Mouse (Mus musculus) midbrain, embryonic 15.5 days (tissue): Measurements from ENCODE around the gene Ankzf1. TPM values are rescaled to one million over a fixed set of nuclear protein-coding genes. Genes with fewer than 3 reads are reported as not detected.

ENCODE experiments used
- ATAC-seq: fragments of 200-750 bp; cut with Nextera tagmentation; replicated peaks from 2 replicates; pipeline ENCODE4 v1.8.0; 2017; ENCODE audit warnings: moderate TSS enrichment
- H3K27ac ChIP-seq: fragments of 300-500 bp; sonication (generic); 2 replicates; pipeline ENCODE4 v1.5.1; 2015; ENCODE audit warnings: mild to moderate bottlenecking, inconsistent platforms
- H3K27me3 ChIP-seq: fragments of 300-500 bp; sonication (generic); replicated peaks from 2 replicates; pipeline ENCODE4 v1.6.1; 2015; ENCODE audit warnings: inconsistent platforms
- H3K36me3 ChIP-seq: fragments of 300-500 bp; sonication (generic); replicated peaks from 2 replicates; pipeline ENCODE4 v1.6.1; 2015; ENCODE audit warnings: inconsistent platforms
- H3K4me1 ChIP-seq: fragments of 300-500 bp; sonication (generic); 2 replicates; pipeline ENCODE4 v1.6.1; 2015; ENCODE audit warnings: inconsistent platforms
- H3K4me2 ChIP-seq: fragments of 300-500 bp; sonication (generic); 2 replicates; pipeline ENCODE4 v1.6.1; 2015; ENCODE audit warnings: inconsistent platforms, mild to moderate bottlenecking, moderate library complexity
- H3K4me3 ChIP-seq: fragments of 300-500 bp; sonication (generic); 2 replicates; pipeline ENCODE4 v1.5.1; 2015; ENCODE audit warnings: mild to moderate bottlenecking, inconsistent platforms
- H3K9ac ChIP-seq: fragments of 300-500 bp; sonication (generic); 2 replicates; pipeline ENCODE4 v1.6.1; 2015; ENCODE audit warnings: mild to moderate bottlenecking, inconsistent platforms
- H3K9me3 ChIP-seq: fragments of 300-500 bp; sonication (generic); 2 replicates; pipeline ENCODE4 v1.6.1; 2016; ENCODE audit warnings: inconsistent platforms
- WGBS: fragments of 180-500 bp; shearing (Covaris S2); methylation state at CpG from one replicate; pipeline ENCODE4 v1.1.7; 2015; ENCODE audit warnings: mixed read lengths; 5-methylcytosine and 5-hydroxymethylcytosine counted together
- polyA plus RNA-seq: library from polyadenylated mRNA; unstranded; fragments of >200 nt; fragmentation: Nextera tagmentation; extraction: Ambion mirVana; gene quantifications from 2 replicates; pipeline ENCODE4 v1.2.1, GENCODE M21; 2015

The Ankzf1 gene
- polyA plus RNA-seq, 1 experiment from 2014 or later, result 27.7 TPM

DNA sequence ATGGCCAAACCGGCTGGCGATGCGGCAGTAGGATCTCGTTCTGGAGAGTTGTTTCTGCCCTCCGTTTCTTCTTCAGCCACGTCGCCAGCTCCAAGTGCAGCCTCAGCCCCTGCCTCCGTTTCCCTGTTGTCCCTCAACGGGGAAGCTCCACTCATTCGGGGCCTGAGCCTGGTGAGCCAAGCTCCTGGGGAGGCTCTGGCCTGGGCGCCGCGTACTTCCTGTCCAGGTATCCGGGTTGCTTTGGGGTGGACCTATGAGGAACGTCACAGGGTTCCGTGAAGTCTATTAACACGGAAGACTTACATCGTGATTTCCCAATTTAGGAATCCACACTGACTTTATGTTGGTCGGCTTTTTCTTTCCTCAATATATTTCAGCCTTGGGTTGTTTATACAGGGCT, 501 bp downstream of the Ankzf1 start:
- under 1% methylated on average over 19 of the region's 19 CpGs for WGBS
- ATAC-seq, result peak; percentile 32

GRCm38 (mm10) chr1:75201236-75201635, 9.3 kb downstream of the Ankzf1 start:
- Histone ChIP-seq H3K4me3 (no peak overlapping the region), H3K4me2 (no peak overlapping the region), H3K4me1 (no peaks in the 10 kb centered on the region), H3K36me3 (peaks cover 26% of the 10 kb centered on the region; the same call in 1 of the 2 replicates), H3K27me3 (no peaks in the 10 kb centered on the region), H3K27ac (no peak overlapping the region), H3K9me3 (no peaks in the 10 kb centered on the region), H3K9ac (no peak overlapping the region)
- 88% methylated on average over 1 of the region's 1 CpGs for WGBS
- ATAC-seq, result no peak

More for the DNA sequence above, 501 bp downstream of the Ankzf1 start:
- Histone ChIP-seq H3K9ac (peak overlapping the region; percentile 55), H3K4me2 (peak overlapping the region; percentile 75), H3K27me3 (no peaks in the 10 kb centered on the region), H3K9me3 (no peaks in the 10 kb centered on the region), H3K4me1 (peaks cover 27% of the 10 kb centered on the region), H3K27ac (peak overlapping the region; percentile 95), H3K4me3 (peak overlapping the region; percentile 69), H3K36me3 (peaks cover 9% of the 10 kb centered on the region)

DNA sequence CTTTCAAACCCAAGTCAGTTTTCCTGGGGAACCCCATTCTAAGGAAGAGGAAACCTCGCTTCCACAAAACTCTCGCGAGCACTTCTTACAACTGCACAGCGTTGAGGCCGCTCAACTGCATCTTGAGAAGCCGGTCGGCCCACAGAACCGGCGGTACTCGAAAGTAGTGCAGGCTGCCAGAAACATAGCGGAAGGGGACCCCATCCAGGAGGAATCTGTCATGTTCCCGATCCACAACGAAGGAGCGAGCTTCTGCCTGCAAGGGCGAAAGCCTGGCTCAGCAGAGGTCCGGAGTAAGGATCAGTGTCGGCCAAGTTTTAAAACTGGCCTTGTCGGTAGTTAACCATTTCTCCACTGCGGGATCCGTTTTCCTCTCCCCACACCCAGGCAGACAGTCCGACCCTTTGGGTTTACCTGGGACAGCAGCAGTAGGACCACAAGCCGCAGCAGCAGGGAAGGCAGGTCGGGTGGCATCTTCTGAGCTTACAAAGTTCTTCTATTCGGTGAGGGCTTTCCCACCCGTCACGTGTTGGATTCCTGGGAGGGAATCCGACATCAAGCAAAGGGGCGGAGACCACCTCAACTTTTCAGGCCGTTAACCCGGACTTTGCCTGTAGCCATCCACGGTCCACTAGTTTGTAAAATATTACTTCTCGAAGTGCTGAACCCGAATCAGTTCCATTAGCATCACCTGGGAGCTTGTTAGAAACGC, 17.2 kb downstream of the Ankzf1 start:
- WGBS, result 14% methylated on average over 34 of the region's 34 CpGs
- Histone ChIP-seq H3K9me3 (no peaks in the 10 kb centered on the region), H3K4me1 (peaks cover 38% of the 10 kb centered on the region), H3K27me3 (no peaks in the 10 kb centered on the region), H3K9ac (peak overlapping the region; percentile 35), H3K4me2 (peak overlapping the region; percentile 82), H3K4me3 (peak overlapping the region; percentile 20), H3K36me3 (0 out of 2 replicates have a peak, but pooled peaks cover 11% of the 10 kb centered on the region), H3K27ac (no peak overlapping the region)
- no peak for ATAC-seq

- peaks cover 38% of the 10 kb centered on the region for H3K4me1 ChIP-seq
Observed at GRCm38 (mm10) chr1:75210136-75211087, 18.5 kb downstream of the Ankzf1 start, which contains the start of the genes Glb1l and Stk16. Glb1l (minus strand) TSS chr1:75210813. Stk16 (plus strand) TSS chr1:75210838.

GRCm38 (mm10) chr1:75211141-75211708, 19.3 kb downstream of the Ankzf1 start:
- Histone ChIP-seq H3K27ac (peak overlapping the region; percentile 60; the same call in 1 of the 2 replicates), H3K9me3 (no peaks in the 10 kb centered on the region), H3K4me1 (peaks cover 38% of the 10 kb centered on the region), H3K36me3 (peaks cover 16% of the 10 kb centered on the region; the same call in 1 of the 2 replicates), H3K9ac (peak overlapping the region; percentile 95), H3K4me2 (peak overlapping the region; percentile 82), H3K4me3 (peak overlapping the region; percentile 83), H3K27me3 (0 out of 2 replicates have a peak, but pooled peaks cover 3% of the 10 kb centered on the region)
- WGBS, result 11% methylated on average over 17 of the region's 17 CpGs
- ATAC-seq, result peak; percentile 11; the same call in 1 of the 2 replicates

More at GRCm38 (mm10) chr1:75210136-75211087, 18.5 kb downstream of the Ankzf1 start, which contains the start of the genes Glb1l and Stk16:
- Histone ChIP-seq H3K9ac (peak within 1 kb of the TSS; percentile 95), H3K4me3 (peak within 1 kb of the TSS; percentile 83), H3K36me3 (peaks cover 16% of the 10 kb centered on the region; the same call in 1 of the 2 replicates), H3K4me2 (peak within 1 kb of the TSS; percentile 82), H3K27me3 (no peaks in the 10 kb centered on the region), H3K27ac (peak within 1 kb of the TSS; percentile 60; the same call in 1 of the 2 replicates), H3K9me3 (no peaks in the 10 kb centered on the region)
- peak; percentile 96 for ATAC-seq
- WGBS, result 5% methylated on average over 42 of the region's 42 CpGs

DNA sequence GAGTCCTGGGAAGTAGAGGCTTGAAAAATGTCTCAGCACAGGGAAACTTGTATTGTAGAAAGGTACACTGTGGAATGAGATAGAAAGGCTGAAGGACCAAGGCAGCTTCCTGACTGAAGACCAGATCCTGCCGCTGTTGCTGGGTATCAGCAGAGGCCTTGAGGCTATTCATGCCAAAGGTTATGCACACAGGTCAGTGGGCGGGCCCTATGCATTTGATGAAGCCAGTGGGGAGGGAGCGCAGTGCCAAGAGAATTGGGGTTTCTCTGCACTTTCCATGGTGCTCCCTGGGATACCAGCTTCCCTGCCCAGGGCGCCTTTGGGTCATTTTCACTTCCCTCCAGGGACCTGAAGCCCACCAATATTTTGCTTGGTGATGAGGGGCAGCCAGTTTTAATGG, 20.6 kb downstream of the Ankzf1 start:
- H3K4me2 ChIP-seq, result no peak overlapping the region
- no peak for ATAC-seq

GRCm38 (mm10) chr1:75213096-75213495, 21.1 kb downstream of the Ankzf1 start:
- Histone ChIP-seq H3K4me2 (no peak overlapping the region), H3K27ac (no peak overlapping the region), H3K27me3 (peaks cover 19% of the 10 kb centered on the region), H3K4me3 (no peak overlapping the region), H3K36me3 (peaks cover 16% of the 10 kb centered on the region; the same call in 1 of the 2 replicates), H3K9ac (no peak overlapping the region), H3K9me3 (no peaks in the 10 kb centered on the region), H3K4me1 (peaks cover 38% of the 10 kb centered on the region)
- WGBS, result 89% methylated on average over 7 of the region's 7 CpGs
- no peak for ATAC-seq

More for the DNA sequence above, 20.6 kb downstream of the Ankzf1 start:
- H3K4me3 ChIP-seq, result no peak overlapping the region
- no peak overlapping the region for H3K9ac ChIP-seq
- no peaks in the 10 kb centered on the region for H3K9me3 ChIP-seq
- WGBS, result 91% methylated on average over 4 of the region's 4 CpGs
- peaks cover 13% of the 10 kb centered on the region for H3K27me3 ChIP-seq
- H3K36me3 ChIP-seq, result peaks cover 16% of the 10 kb centered on the region; the same call in 1 of the 2 replicates
- H3K4me1 ChIP-seq, result peaks cover 38% of the 10 kb centered on the region
- H3K27ac ChIP-seq, result no peak overlapping the region

DNA sequence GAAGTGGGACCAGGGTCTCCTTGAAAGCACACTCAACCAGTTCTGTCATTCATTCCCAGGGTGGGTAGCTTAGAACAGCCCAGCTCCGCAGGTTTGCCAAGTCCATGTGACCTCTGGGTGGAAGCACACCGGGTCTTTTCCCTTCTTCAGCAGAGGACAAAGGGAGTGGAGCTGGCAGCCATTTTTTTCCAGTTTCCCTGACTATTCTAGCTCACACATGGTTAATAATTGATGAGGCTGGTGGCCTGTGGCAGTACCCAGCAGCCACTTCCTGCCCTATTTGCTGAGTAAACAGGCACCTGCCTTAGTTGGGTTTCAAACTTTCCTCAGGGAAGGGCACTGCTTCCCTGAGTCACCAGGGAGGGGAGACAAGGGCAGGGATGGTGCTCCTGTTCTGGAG, 22.5 kb downstream of the Ankzf1 start:
- H3K4me2 ChIP-seq, result no peak overlapping the region
- peaks cover 39% of the 10 kb centered on the region for H3K4me1 ChIP-seq
- H3K36me3 ChIP-seq, result peaks cover 16% of the 10 kb centered on the region; the same call in 1 of the 2 replicates
- no peak for ATAC-seq
- H3K9me3 ChIP-seq, result no peaks in the 10 kb centered on the region
- H3K9ac ChIP-seq, result no peak overlapping the region
- H3K27ac ChIP-seq, result no peak overlapping the region
- H3K4me3 ChIP-seq, result no peak overlapping the region
- WGBS, result 83% methylated on average over 2 of the region's 2 CpGs
- peaks cover 27% of the 10 kb centered on the region for H3K27me3 ChIP-seq

DNA sequence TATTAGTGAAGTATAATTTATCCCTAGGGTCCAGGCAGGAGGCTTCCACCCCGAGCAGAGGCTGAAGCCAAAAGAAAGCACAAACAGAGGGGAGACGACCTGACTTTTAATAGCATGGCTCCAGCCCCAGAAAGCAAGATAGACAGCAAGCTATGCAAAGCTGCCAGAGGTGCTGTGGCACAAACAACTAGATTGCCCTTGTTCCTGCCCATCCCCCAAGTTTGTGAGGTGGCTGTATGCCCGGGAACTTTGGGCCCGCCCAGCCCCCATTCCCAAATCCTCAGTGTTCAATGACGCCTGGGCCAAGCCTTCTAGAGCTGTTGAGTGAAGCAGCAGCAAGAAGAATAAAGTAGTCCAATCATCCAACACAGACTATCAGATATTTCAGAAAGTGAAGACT, 22.9 kb downstream of the Ankzf1 start:
- whole genome bisulfite sequencing, result 81% methylated on average over 5 of the region's 5 CpGs
- H3K27ac ChIP-seq, result no peak overlapping the region
- H3K9me3 ChIP-seq, result no peaks in the 10 kb centered on the region
- peaks cover 39% of the 10 kb centered on the region for H3K4me1 ChIP-seq
- no peak overlapping the region for H3K4me2 ChIP-seq
- H3K4me3 ChIP-seq, result no peak overlapping the region
- ATAC-seq, result no peak
- no peak overlapping the region for H3K9ac ChIP-seq
- H3K36me3 ChIP-seq, result peaks cover 16% of the 10 kb centered on the region; the same call in 1 of the 2 replicates
- peaks cover 31% of the 10 kb centered on the region for H3K27me3 ChIP-seq

DNA sequence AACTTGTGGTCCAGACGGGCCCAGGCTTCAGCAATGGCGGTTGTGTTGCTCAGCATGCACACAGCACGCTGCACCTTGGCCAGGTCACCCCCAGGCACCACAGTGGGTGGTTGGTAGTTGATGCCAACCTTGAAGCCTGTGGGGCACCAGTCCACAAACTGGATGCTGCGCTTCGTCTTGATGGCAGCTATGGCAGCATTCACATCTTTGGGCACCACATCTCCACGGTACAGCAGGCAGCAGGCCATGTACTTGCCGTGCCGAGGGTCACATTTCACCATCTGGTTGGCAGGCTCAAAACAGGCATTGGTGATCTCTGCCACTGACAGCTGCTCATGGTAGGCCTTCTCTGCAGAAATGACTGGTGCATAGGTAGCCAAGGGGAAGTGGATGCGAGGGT, 23.8 kb downstream of the Ankzf1 start:
- ATAC-seq, result no peak

GRCm38 (mm10) chr1:75216797-75217585, 25.0 kb downstream of the Ankzf1 start:
- no peak overlapping the region for H3K27ac ChIP-seq
- H3K9me3 ChIP-seq, result no peaks in the 10 kb centered on the region
- peaks cover 26% of the 10 kb centered on the region for H3K4me1 ChIP-seq
- H3K27me3 ChIP-seq, result peaks cover 50% of the 10 kb centered on the region
- peaks cover 16% of the 10 kb centered on the region; the same call in 1 of the 2 replicates for H3K36me3 ChIP-seq
- H3K9ac ChIP-seq, result no peak overlapping the region
- H3K4me3 ChIP-seq, result no peak overlapping the region
- WGBS, result 85% methylated on average over 13 of the region's 13 CpGs
- no peak for ATAC-seq
- no peak overlapping the region for H3K4me2 ChIP-seq

More for the DNA sequence above, 23.8 kb downstream of the Ankzf1 start:
- 88% methylated on average over 9 of the region's 9 CpGs for WGBS
- Histone ChIP-seq H3K27me3 (peaks cover 40% of the 10 kb centered on the region), H3K4me3 (no peak overlapping the region), H3K4me1 (peaks cover 35% of the 10 kb centered on the region), H3K36me3 (peaks cover 16% of the 10 kb centered on the region; the same call in 1 of the 2 replicates), H3K4me2 (no peak overlapping the region), H3K27ac (no peak overlapping the region), H3K9ac (no peak overlapping the region), H3K9me3 (no peaks in the 10 kb centered on the region)
